Mouse (Mus musculus) heart, adult 2 months (tissue): ENCODE measurements around the gene Tmx2.

Source experiments
- CTCF ChIP-seq: fragments of 200-600 bp; IDR thresholded peaks from 2 replicates; pipeline ENCODE4 v1.8.1; 2022; ENCODE audit warnings: antibody characterized with exemption, mild to moderate bottlenecking, moderate library complexity
- EP300 ChIP-seq: fragments of 200-500 bp; IDR thresholded peaks from 2 replicates; pipeline ENCODE4 v1.6.1; 2011; ENCODE audit warnings: low read depth, low read length, control low read depth; ENCODE audit not compliant: insufficient read depth
- POLR2A ChIP-seq: fragments of 200-500 bp; IDR thresholded peaks from 2 replicates; pipeline ENCODE4 v1.6.1; 2011; ENCODE audit warnings: mild to moderate bottlenecking, low read depth, low read length, control low read depth; ENCODE audit not compliant: insufficient read depth

DNA sequence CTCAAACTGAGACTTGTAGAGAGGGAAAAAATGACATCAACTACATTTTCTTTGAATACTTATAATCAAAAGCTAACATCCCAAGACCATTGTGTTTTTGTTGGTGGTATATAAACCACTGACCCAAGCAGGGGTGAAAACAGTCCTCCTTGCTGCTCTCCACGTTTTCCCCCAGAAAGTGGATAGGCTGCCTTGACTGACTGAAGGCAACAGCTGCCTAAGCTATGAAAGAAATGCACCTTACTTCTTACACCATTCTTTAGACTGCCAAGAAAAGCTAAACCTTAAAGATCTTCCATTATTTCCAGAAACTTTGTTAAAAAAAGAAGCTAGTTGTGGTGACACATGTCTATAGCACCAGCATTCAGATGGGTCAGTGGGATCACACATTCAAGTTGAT is 32.8 kb downstream of the Tmx2 start:
- TF ChIP-seq CTCF (no peak), POLR2A (no peak), EP300 (no peak)
